Mouse (Mus musculus) thymus, adult 2 months (tissue): ENCODE measurements around the gene Ap1s3. TPM values are rescaled to one million over a fixed set of nuclear protein-coding genes. Genes with fewer than 3 reads are reported as not detected.

Experiments used
- DNase-seq: peaks from one replicate; pipeline ENCODE4 v3.0.0; 2021
- H3K27ac ChIP-seq: fragments of 200-500 bp; 2 replicates; pipeline ENCODE4 v1.5.1; 2012; ENCODE audit warnings: low read length, control low read depth; ENCODE audit not compliant: control insufficient read depth, insufficient read depth
- H3K27me3 ChIP-seq: fragments of 200-500 bp; 2 replicates; pipeline ENCODE4 v1.6.1; 2012; ENCODE audit warnings: mild to moderate bottlenecking, low read length, moderate library complexity, mixed read lengths; ENCODE audit not compliant: control insufficient read depth, insufficient read depth
- H3K36me3 ChIP-seq: fragments of 200-500 bp; 2 replicates; pipeline ENCODE4 v1.6.1; 2012; ENCODE audit warnings: mild to moderate bottlenecking, low read length, moderate library complexity; ENCODE audit not compliant: control insufficient read depth, insufficient read depth
- H3K4me1 ChIP-seq: fragments of 200-500 bp; replicated peaks from 2 replicates; pipeline ENCODE4 v1.6.1; 2012; ENCODE audit warnings: low read length; ENCODE audit not compliant: control insufficient read depth, insufficient read depth
- H3K4me3 ChIP-seq: fragments of 200-500 bp; 2 replicates; pipeline ENCODE4 v1.5.1; 2012; ENCODE audit warnings: mild to moderate bottlenecking, low read length, control low read depth, moderate library complexity; ENCODE audit not compliant: control insufficient read depth, insufficient read depth
- CTCF ChIP-seq: fragments of 200-500 bp; IDR thresholded peaks from 2 replicates; pipeline ENCODE4 v1.5.1; 2012; ENCODE audit warnings: mild to moderate bottlenecking, control low read depth, low read length, moderate library complexity, borderline replicate concordance; ENCODE audit not compliant: control insufficient read depth, poor library complexity, insufficient read depth; ENCODE audit errors: extremely low read depth
- POLR2A ChIP-seq: fragments of 200-500 bp; IDR thresholded peaks from 2 replicates; pipeline ENCODE4 v1.6.1; 2012; ENCODE audit warnings: mild to moderate bottlenecking, low read length, control low read depth, moderate library complexity; ENCODE audit not compliant: control insufficient read depth, poor library complexity, insufficient read depth; ENCODE audit errors: extremely low read depth
- WGBS: fragments of 180-500 bp; shearing (Covaris S2); methylation state at CpG from one replicate; pipeline ENCODE4 v1.1.7; 2018; 5-methylcytosine and 5-hydroxymethylcytosine counted together
- polyA plus RNA-seq: library from polyadenylated mRNA; depleted of rRNA; stranded (reverse); fragments of >200 nt; gene quantifications from 2 replicates; pipeline ENCODE4 v1.2.3, GENCODE M21; 2012

The Ap1s3 gene
- polyA plus RNA-seq, 1 experiment = 60.7 TPM

DNA sequence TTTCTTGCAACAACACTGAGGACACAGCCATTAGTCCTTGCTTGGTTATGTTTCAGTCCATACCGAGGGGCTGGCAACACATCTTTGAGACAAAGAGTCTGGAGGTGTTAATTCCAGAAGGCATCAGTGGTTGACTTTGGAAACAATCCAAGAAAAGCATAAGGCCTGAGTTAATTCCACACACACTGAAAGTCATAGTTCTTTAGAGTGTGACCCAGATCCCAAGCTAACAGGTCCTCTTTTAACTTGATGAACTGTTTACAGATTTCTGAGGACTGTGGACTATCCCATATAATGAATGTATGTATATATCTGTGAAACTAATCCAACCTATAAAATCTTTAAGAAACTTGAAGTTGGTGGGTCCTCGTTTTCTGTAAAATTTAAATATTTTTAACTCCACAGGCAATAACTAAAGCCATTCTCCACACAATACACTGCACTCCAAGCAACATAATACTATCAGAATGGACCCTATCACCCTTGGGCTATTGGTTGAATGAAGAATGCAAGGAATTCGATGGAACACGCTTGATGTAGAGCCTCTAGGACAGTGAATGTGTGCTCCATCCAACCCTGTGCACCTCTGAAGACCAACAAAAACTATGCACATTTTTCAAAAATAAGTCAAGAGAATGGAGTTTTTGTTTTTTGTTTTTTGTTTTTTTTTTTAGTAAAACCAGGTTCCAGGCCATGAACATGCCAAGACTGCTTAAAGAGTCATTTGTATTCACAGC, 15.8 kb downstream of the Ap1s3 start:
- H3K27me3 ChIP-seq = no peaks in the 10 kb centered on the region
- WGBS = 94% methylated on average over 4 of the region's 4 CpGs
- no peak for DNase-seq
- no peaks in the 10 kb centered on the region for H3K4me1 ChIP-seq
- no peak overlapping the region for H3K4me3 ChIP-seq
- no peaks in the 10 kb centered on the region for H3K36me3 ChIP-seq
- no peak overlapping the region for H3K27ac ChIP-seq
- no peak for TF ChIP-seq POLR2A
- TF ChIP-seq CTCF = no peak

DNA sequence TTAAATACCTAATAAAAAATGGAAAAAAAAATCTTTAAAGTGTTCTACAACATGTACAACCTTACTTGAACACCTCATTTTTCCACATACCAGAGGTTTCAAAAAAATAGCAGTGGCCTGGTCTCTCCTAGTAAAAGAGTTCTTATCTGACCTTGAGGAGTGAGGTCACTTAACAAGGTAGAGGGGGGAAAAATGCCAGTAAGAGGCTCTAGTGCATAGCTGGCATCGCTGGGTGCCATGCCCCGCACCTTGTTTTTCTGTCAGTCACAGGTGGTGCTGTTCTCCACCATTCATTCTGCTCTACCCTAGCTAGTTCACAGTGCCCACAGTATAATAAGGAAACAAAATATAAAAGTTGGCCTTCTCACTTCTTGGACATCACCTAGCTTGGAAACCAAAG, 16.8 kb downstream of the Ap1s3 start:
- no peaks in the 10 kb centered on the region for H3K27me3 ChIP-seq
- no peaks in the 10 kb centered on the region for H3K4me1 ChIP-seq
- no peak overlapping the region for H3K27ac ChIP-seq
- no peak for DNase-seq
- no peak overlapping the region for H3K4me3 ChIP-seq
- no peaks in the 10 kb centered on the region for H3K36me3 ChIP-seq
- 96% methylated on average over 2 of the region's 2 CpGs for WGBS
- TF ChIP-seq CTCF (no peak), POLR2A (no peak)

DNA sequence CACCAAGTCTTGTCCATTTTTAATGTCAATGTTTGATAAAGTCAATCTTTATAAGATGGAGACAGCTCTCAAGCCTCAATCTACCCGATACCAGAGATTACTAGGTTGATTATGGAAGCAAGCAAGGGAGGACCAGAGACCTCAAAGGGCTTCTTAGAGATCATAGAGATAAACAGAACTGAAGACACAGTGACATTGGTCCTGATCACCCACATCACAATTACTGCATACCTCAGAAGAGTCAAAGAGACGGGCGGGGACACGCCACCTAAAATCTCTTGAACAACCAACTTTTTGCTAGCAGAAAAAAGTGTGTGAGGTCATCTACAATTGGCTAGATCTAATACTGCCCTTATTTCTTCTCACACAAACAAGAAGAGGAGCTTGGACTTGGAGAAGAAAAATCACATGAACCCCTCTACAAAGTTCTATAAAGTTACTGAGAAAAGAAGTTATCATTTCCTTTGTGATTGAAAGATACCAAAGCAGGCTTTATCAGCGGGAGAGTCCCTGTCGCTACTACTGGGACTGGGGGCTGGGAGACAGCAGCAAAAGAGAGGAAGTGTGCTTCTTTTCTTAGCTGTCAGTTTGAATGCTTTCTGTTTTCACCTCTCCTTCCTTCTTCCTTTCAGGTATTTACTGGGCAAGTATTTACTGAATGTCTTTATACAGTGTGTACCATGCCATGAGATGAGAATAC, 28.2 kb downstream of the Ap1s3 start:
- TF ChIP-seq POLR2A (no peak), CTCF (no peak)
- Histone ChIP-seq H3K27me3 (no peaks in the 10 kb centered on the region), H3K4me1 (peaks cover 5% of the 10 kb centered on the region), H3K36me3 (no peaks in the 10 kb centered on the region), H3K4me3 (no peak overlapping the region), H3K27ac (no peak overlapping the region)
- 25% methylated on average over 6 of the region's 6 CpGs for WGBS
- no peak for DNase-seq

DNA sequence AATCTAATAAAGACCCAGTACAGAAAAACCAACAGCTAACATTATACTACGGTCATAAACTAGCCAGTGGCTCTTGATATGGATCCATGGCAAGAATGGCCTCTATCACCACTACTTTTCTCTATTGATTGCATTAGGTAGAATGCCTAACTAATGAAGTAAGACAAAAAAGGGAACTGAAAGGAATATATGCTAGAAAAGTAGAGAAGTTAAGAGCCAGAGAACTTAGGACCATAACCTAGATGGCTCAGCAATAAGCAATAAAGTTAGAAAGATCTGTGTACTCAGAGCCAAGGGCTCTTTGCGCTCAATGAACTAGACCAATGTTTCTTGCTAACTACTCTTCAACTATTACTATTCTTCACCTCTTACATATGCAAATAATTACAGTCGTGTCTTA, 29.1 kb downstream of the Ap1s3 start:
- no peak overlapping the region for H3K4me3 ChIP-seq
- no peak overlapping the region for H3K27ac ChIP-seq
- H3K27me3 ChIP-seq = no peaks in the 10 kb centered on the region
- no peaks in the 10 kb centered on the region for H3K36me3 ChIP-seq
- 93% methylated on average over 3 of the region's 3 CpGs for WGBS
- TF ChIP-seq POLR2A = no peak
- no peak for TF ChIP-seq CTCF
- no peak for DNase-seq
- H3K4me1 ChIP-seq = peaks cover 5% of the 10 kb centered on the region

DNA sequence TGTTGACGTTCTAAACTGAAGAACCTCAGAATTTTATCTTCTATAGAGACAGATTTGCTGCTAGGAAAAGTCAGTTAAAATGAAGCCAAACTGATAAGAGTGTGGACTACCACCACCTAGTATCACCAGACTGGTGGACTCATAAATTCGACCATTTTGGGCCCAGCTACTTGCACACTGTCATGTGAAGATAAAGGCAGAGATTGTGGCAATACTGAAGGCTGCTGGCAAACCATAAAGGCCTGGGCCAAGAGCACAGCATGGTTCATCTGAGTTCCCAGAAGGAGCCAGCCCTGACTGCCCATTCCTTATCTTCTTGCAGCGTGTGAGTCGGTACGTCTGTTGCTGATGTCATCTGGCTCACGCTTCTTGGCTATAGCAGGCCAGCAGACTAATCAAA, 30.4 kb downstream of the Ap1s3 start:
- Histone ChIP-seq H3K27ac (no peak overlapping the region), H3K4me1 (peaks cover 5% of the 10 kb centered on the region), H3K36me3 (no peaks in the 10 kb centered on the region), H3K4me3 (no peak overlapping the region), H3K27me3 (no peaks in the 10 kb centered on the region)
- 91% methylated on average over 6 of the region's 6 CpGs for WGBS
- DNase-seq = no peak
- TF ChIP-seq POLR2A (no peak), CTCF (no peak)

DNA sequence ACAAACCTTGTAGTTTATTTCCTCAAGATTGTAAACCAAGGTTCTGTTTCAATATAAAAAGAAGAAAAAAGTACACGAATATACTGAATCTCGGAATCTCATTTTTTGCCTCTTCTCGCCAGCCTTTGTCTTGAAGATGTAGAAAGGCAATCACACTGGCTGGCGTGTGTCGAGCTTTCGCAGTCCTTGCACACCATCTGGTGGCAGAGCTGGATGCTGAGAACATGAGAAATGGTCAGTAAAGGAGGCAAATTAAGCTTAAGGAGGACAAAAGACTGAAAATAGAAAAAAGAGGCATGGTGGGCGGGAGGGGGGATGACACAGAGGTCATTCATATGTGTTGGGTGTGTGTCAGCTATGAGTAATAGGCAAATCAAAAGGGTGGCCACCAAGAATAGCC, 31.6 kb downstream of the Ap1s3 start:
- Histone ChIP-seq H3K36me3 (no peaks in the 10 kb centered on the region), H3K4me3 (no peak overlapping the region), H3K27ac (no peak overlapping the region), H3K27me3 (no peaks in the 10 kb centered on the region), H3K4me1 (peaks cover 5% of the 10 kb centered on the region)
- no peak for DNase-seq
- no peak for TF ChIP-seq POLR2A
- TF ChIP-seq CTCF = no peak
- WGBS = 95% methylated on average over 7 of the region's 7 CpGs
